Mouse (Mus musculus): ENCODE measurements around the gene Orc2.

Gene Orc2

GRCm38 (mm10) chr1:58504577-58505254, at the start of gene Orc2:
TSS of gene Orc2 (minus strand) at chr1:58505109.
- DNase-seq (ENCODE audit: low spot score in 2 of 2) = peak; percentile 91 to 92

- no peak for DNase-seq (ENCODE audit: low spot score in 2 of 2)
Observed at GRCm38 (mm10) chr1:58541386-58541785, 36.5 kb upstream of the Orc2 start.

- DNase-seq (ENCODE audit: low spot score in 2 of 2) = no peak
Observed at GRCm38 (mm10) chr1:58507249-58507648, 2.3 kb upstream of the Orc2 start.

GRCm38 (mm10) chr1:58503793-58504370, 1.0 kb downstream of the Orc2 start:
- no peak for DNase-seq (ENCODE audit: low spot score in 2 of 2)

- DNase-seq (ENCODE audit: low spot score in 2 of 2) = peak in 1 of 2 experiments; percentile 21
Observed at GRCm38 (mm10) chr1:58503134-58503533, 1.8 kb downstream of the Orc2 start.

- DNase-seq (ENCODE audit: low spot score in 2 of 2) = no peak
Observed at GRCm38 (mm10) chr1:58498758-58499157, 6.2 kb downstream of the Orc2 start.

GRCm38 (mm10) chr1:58497678-58498077, 7.2 kb downstream of the Orc2 start:
- no peak for DNase-seq (ENCODE audit: low spot score in 2 of 2)

GRCm38 (mm10) chr1:58495603-58496002, 9.3 kb downstream of the Orc2 start:
- DNase-seq (ENCODE audit: low spot score in 2 of 2) = no peak

- DNase-seq (ENCODE audit: low spot score in 2 of 2) = no peak
Observed at GRCm38 (mm10) chr1:58482647-58483046, 22.3 kb downstream of the Orc2 start.

GRCm38 (mm10) chr1:58475662-58476061, 29.2 kb downstream of the Orc2 start:
- no peak for DNase-seq (ENCODE audit: low spot score in 2 of 2)

GRCm38 (mm10) chr1:58465561-58465960, 39.3 kb downstream of the Orc2 start:
- DNase-seq (ENCODE audit: low spot score in 2 of 2) = no peak

GRCm38 (mm10) chr1:58465042-58465441, 39.9 kb downstream of the Orc2 start:
- DNase-seq (ENCODE audit: low spot score in 2 of 2) = no peak

- no peak for DNase-seq (ENCODE audit: low spot score in 2 of 2)
Observed at GRCm38 (mm10) chr1:58463935-58464334, 41.0 kb downstream of the Orc2 start.

- no peak for DNase-seq (ENCODE audit: low spot score in 2 of 2)
Observed at GRCm38 (mm10) chr1:58460566-58460965, 44.3 kb downstream of the Orc2 start.

GRCm38 (mm10) chr1:58458867-58459266, 46.0 kb downstream of the Orc2 start:
- DNase-seq (ENCODE audit: low spot score in 2 of 2) = no peak

- no peak for DNase-seq (ENCODE audit: low spot score in 2 of 2)
Observed at GRCm38 (mm10) chr1:58458175-58458574, 46.7 kb downstream of the Orc2 start.

GRCm38 (mm10) chr1:58454316-58454715, 50.6 kb downstream of the Orc2 start:
- DNase-seq (ENCODE audit: low spot score in 2 of 2) = peak; percentile 17 to 19

GRCm38 (mm10) chr1:58448396-58448795, 56.5 kb downstream of the Orc2 start:
- no peak for DNase-seq (ENCODE audit: low spot score in 2 of 2)

GRCm38 (mm10) chr1:58447766-58448165, 57.1 kb downstream of the Orc2 start:
- DNase-seq (ENCODE audit: low spot score in 2 of 2) = no peak

- peak in 1 of 2 experiments; percentile 4 for DNase-seq (ENCODE audit: low spot score in 2 of 2)
Observed at GRCm38 (mm10) chr1:58445861-58446260, 59.0 kb downstream of the Orc2 start.

- DNase-seq (ENCODE audit: low spot score in 2 of 2) = peak; percentile 83 to 87
Observed at GRCm38 (mm10) chr1:58445143-58445722, 59.7 kb downstream of the Orc2 start, which contains the start of the genes Nif3l1 and Ppil3. TSS of gene Nif3l1 (plus strand) at chr1:58445151. TSS of gene Ppil3 (minus strand) at chr1:58445486.

GRCm38 (mm10) chr1:58444691-58445090, 60.2 kb downstream of the Orc2 start:
- peak in 1 of 2 experiments; percentile 8 for DNase-seq (ENCODE audit: low spot score in 2 of 2)

- DNase-seq (ENCODE audit: low spot score in 2 of 2) = no peak
Observed at GRCm38 (mm10) chr1:58424551-58424950, 80.4 kb downstream of the Orc2 start.

All from spleen, postnatal 36 days (tissue).